Mouse (Mus musculus) lung, embryonic 14.5 days (tissue): ENCODE results near the gene Zfp385c. TPM values are rescaled to one million over a fixed set of nuclear protein-coding genes. Genes with fewer than 3 reads are reported as not detected.

ENCODE experiments used
- ATAC-seq: fragments of 200-750 bp; cut with Nextera tagmentation; 2 replicates; pipeline ENCODE4 v1.8.0; 2017; ENCODE audit warnings: mild to moderate bottlenecking, moderate TSS enrichment, moderate library complexity; ENCODE audit not compliant: insufficient read depth
- DNase-seq: peaks from one replicate; pipeline ENCODE4 v3.0.0-alpha.2; 2015
- H3K27ac ChIP-seq: fragments of 300-500 bp; sonication (generic); 2 replicates; pipeline ENCODE4 v1.5.1; 2014; ENCODE audit warnings: low read depth, mild to moderate bottlenecking, moderate library complexity
- H3K27me3 ChIP-seq: fragments of 300-500 bp; sonication (generic); 2 replicates; pipeline ENCODE4 v1.6.1; 2014; ENCODE audit warnings: low read length, control low read depth; ENCODE audit not compliant: insufficient read depth
- H3K36me3 ChIP-seq: fragments of 300-500 bp; sonication (generic); 2 replicates; pipeline ENCODE4 v1.6.1; 2014; ENCODE audit warnings: control low read depth; ENCODE audit not compliant: insufficient read depth
- H3K4me1 ChIP-seq: fragments of 300-500 bp; sonication (generic); 2 replicates; pipeline ENCODE4 v1.6.1; 2014; ENCODE audit warnings: antibody characterized with exemption, control low read depth; ENCODE audit not compliant: insufficient read depth
- H3K4me2 ChIP-seq: fragments of 300-500 bp; sonication (generic); 2 replicates; pipeline ENCODE4 v1.6.1; 2014; ENCODE audit warnings: mild to moderate bottlenecking
- H3K4me3 ChIP-seq: fragments of 300-500 bp; sonication (generic); 2 replicates; pipeline ENCODE4 v1.5.1; 2014; ENCODE audit warnings: low read depth, low read length
- H3K9ac ChIP-seq: fragments of 300-500 bp; sonication (generic); 2 replicates; pipeline ENCODE4 v1.6.1; 2014
- H3K9me3 ChIP-seq: fragments of 300-500 bp; sonication (generic); 2 replicates; pipeline ENCODE4 v1.6.1; 2016; ENCODE audit warnings: low read depth, low read length, control low read depth
- CTCF ChIP-seq: IDR thresholded peaks from 2 replicates; pipeline ENCODE4 v1.5.1; 2016; ENCODE audit warnings: antibody characterized with exemption, low read depth
- WGBS: fragments of 180-500 bp; shearing (Covaris S2); extraction: QIAGEN DNeasy Blood & Tissue Kit; methylation state at CpG from one replicate; pipeline ENCODE4 v1.1.7; 2014; 5-methylcytosine and 5-hydroxymethylcytosine counted together
- polyA plus RNA-seq: library from polyadenylated mRNA; unstranded; fragments of >200 nt; fragmentation: Nextera tagmentation; extraction: Ambion mirVana; gene quantifications from 2 replicates; pipeline ENCODE4 v1.2.1, GENCODE M21; 2014

Gene Zfp385c
- polyA plus RNA-seq, 1 experiment from 2014 or later: not detected

GRCm38 (mm10) chr11:100693154-100693553, 899 bp upstream of the Zfp385c start:
- peaks cover 21% of the 10 kb centered on the region for H3K27me3 ChIP-seq
- H3K4me1 ChIP-seq: no peaks in the 10 kb centered on the region
- no peak for DNase-seq
- no peak overlapping the region for H3K4me2 ChIP-seq
- H3K9ac ChIP-seq: no peak overlapping the region
- no peak overlapping the region for H3K4me3 ChIP-seq
- H3K9me3 ChIP-seq: no peaks in the 10 kb centered on the region
- no peak for ATAC-seq
- no peak overlapping the region for H3K27ac ChIP-seq
- 0 out of 2 replicates have a peak, but pooled peaks cover 4% of the 10 kb centered on the region for H3K36me3 ChIP-seq
- TF ChIP-seq CTCF: no peak
- 21% methylated on average over 5 of the region's 5 CpGs for WGBS

DNA sequence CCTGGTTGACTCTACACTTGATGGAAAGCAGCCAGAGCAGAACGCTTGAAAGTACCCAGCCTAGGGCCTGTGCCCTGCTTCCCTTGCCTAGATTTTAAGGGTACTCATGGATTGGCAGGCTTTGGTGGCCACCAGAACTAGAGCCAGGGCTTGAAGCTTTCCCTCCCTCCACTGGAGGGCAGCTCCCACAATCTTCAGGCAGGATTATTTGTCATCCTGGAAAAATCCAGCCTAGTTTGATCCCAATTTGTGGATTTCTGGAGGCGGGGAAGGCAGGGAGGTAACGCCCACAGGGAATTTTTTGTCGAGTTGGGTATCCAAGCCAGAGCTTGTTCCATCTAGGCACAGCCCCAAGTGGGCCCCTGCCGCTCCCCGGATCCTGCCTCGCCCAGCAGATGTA, 1.9 kb downstream of the Zfp385c start:
- no peak overlapping the region for H3K4me2 ChIP-seq
- no peak for DNase-seq
- no peaks in the 10 kb centered on the region for H3K9me3 ChIP-seq
- no peak overlapping the region for H3K4me3 ChIP-seq
- H3K27ac ChIP-seq: no peak overlapping the region
- WGBS: 67% methylated on average over 7 of the region's 7 CpGs
- H3K9ac ChIP-seq: no peak overlapping the region
- H3K4me1 ChIP-seq: no peaks in the 10 kb centered on the region
- no peak for ATAC-seq
- TF ChIP-seq CTCF: 0 out of 2 replicates have a peak, but pooled peaks have one; percentile 2
- H3K36me3 ChIP-seq: no peaks in the 10 kb centered on the region
- H3K27me3 ChIP-seq: peaks cover 21% of the 10 kb centered on the region

DNA sequence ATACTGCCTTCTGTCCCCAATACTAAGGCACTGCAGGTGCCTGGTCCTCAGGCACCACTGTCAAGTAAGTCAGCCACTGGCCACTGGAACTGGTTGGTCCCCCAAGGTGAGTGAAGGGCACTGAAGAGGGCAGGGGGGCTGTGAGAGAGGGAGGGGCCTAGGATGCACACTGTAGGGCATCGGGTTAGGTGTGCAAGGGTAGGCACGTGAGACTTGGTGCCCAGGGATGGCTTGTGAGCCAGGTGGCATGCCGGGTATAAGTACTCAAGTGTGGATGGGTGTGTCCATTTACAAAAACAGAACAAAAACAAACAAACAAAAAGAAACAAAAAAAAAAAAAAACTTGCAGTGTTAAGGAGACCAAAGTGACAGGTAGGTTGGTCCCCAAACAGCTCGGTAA, 3.8 kb downstream of the Zfp385c start:
- Histone ChIP-seq H3K27me3 (peaks cover 21% of the 10 kb centered on the region), H3K4me1 (no peaks in the 10 kb centered on the region), H3K4me2 (no peak overlapping the region), H3K9ac (no peak overlapping the region), H3K27ac (no peak overlapping the region), H3K9me3 (no peaks in the 10 kb centered on the region), H3K36me3 (no peaks in the 10 kb centered on the region), H3K4me3 (no peak overlapping the region)
- DNase-seq (no peak), ATAC-seq (no peak)
- no peak for TF ChIP-seq CTCF
- 60% methylated on average over 4 of the region's 4 CpGs for WGBS

GRCm38 (mm10) chr11:100687265-100687664, 5.0 kb downstream of the Zfp385c start:
- H3K27ac ChIP-seq: no peak overlapping the region
- WGBS: 57% methylated on average over 7 of the region's 7 CpGs
- H3K9me3 ChIP-seq: no peaks in the 10 kb centered on the region
- no peak for ATAC-seq
- no peaks in the 10 kb centered on the region for H3K36me3 ChIP-seq
- no peak overlapping the region for H3K9ac ChIP-seq
- H3K27me3 ChIP-seq: peaks cover 15% of the 10 kb centered on the region
- no peak for TF ChIP-seq CTCF
- no peaks in the 10 kb centered on the region for H3K4me1 ChIP-seq
- H3K4me3 ChIP-seq: no peak overlapping the region
- H3K4me2 ChIP-seq: no peak overlapping the region
- no peak for DNase-seq

DNA sequence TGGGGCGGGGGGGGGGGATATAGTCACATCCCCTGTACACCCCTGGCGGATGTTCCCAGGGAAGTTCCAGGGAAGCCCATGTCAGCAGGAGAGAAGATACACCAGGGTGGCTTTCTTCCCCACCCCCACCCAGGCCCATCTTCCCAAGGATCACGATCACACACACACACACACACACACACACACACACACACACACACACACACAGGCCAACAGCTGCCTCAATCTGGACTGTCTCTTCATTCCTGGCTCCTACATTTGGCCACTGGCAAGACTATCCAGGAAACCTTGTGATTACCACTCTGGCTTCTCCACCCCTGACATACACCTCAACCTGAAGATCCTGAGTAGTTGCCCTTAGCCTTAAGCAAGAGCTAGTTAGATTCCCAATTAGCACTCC, 6.9 kb downstream of the Zfp385c start:
- H3K9me3 ChIP-seq: no peaks in the 10 kb centered on the region
- no peaks in the 10 kb centered on the region for H3K27me3 ChIP-seq
- no peak overlapping the region for H3K27ac ChIP-seq
- no peak overlapping the region for H3K4me3 ChIP-seq
- DNase-seq (no peak), ATAC-seq (no peak)
- no peaks in the 10 kb centered on the region for H3K4me1 ChIP-seq
- H3K36me3 ChIP-seq: no peaks in the 10 kb centered on the region
- no peak overlapping the region for H3K4me2 ChIP-seq
- 74% methylated on average over 3 of the region's 3 CpGs for WGBS
- TF ChIP-seq CTCF: no peak
- H3K9ac ChIP-seq: no peak overlapping the region

GRCm38 (mm10) chr11:100684084-100684483, 8.2 kb downstream of the Zfp385c start:
- no peak for DNase-seq
- Histone ChIP-seq H3K4me2 (no peak overlapping the region), H3K9ac (no peak overlapping the region), H3K4me1 (no peaks in the 10 kb centered on the region), H3K9me3 (no peaks in the 10 kb centered on the region), H3K4me3 (no peak overlapping the region), H3K36me3 (no peaks in the 10 kb centered on the region), H3K27me3 (no peaks in the 10 kb centered on the region), H3K27ac (no peak overlapping the region)
- no peak for ATAC-seq
- TF ChIP-seq CTCF: no peak
- WGBS: 67% methylated on average over 2 of the region's 2 CpGs

- Histone ChIP-seq H3K27ac (no peak overlapping the region), H3K4me3 (no peak overlapping the region), H3K4me1 (no peaks in the 10 kb centered on the region), H3K4me2 (no peak overlapping the region), H3K9ac (no peak overlapping the region), H3K27me3 (no peaks in the 10 kb centered on the region), H3K36me3 (no peaks in the 10 kb centered on the region), H3K9me3 (no peaks in the 10 kb centered on the region)
- ATAC-seq (no peak), DNase-seq (no peak)
- WGBS: 60% methylated on average over 5 of the region's 5 CpGs
- no peak for TF ChIP-seq CTCF
These were observed 9.7 kb downstream of the Zfp385c start for GRCm38 (mm10) chr11:100682526-100682925.

DNA sequence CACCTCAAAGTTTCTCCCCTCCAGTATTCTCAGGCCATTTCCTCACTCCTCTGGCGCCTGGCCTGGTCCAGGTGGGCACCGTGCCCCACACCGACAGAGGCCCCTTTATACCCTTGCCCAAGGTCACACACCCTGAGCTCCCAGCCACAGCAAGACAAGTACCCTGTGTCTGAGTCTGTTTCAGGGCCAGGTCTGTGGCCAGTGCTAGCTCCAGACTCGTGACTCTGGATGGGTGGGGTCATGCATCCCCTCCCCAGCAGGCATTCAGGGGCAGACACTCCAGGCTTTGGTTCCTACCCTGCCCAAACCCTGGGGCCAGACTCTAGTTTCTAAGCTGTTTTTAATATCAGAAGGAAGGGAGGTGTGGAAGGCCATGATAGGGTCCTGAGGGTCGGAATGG, 10.4 kb downstream of the Zfp385c start:
- no peak for TF ChIP-seq CTCF
- H3K36me3 ChIP-seq: no peaks in the 10 kb centered on the region
- H3K4me3 ChIP-seq: no peak overlapping the region
- H3K4me1 ChIP-seq: no peaks in the 10 kb centered on the region
- 77% methylated on average over 5 of the region's 5 CpGs for WGBS
- H3K27me3 ChIP-seq: no peaks in the 10 kb centered on the region
- no peak overlapping the region for H3K9ac ChIP-seq
- ATAC-seq (no peak), DNase-seq (no peak)
- H3K4me2 ChIP-seq: no peak overlapping the region
- no peaks in the 10 kb centered on the region for H3K9me3 ChIP-seq
- H3K27ac ChIP-seq: no peak overlapping the region
